Mouse (Mus musculus) embryo, embryonic 11 days (tissue): ENCODE data around the gene Fam214a.

Experiments
- DNase-seq: peaks from one replicate; pipeline ENCODE4 v3.0.0-alpha.2; 2015

Gene Fam214a

GRCm38 (mm10) chr9:74952756-74953247, at the start of gene Fam214a:
Gene Fam214a (plus strand): TSS chr9:74952884.
- peak; percentile 95 for DNase-seq

GRCm38 (mm10) chr9:74904866-74905508, 47.7 kb upstream of the Fam214a start:
- DNase-seq, result peak; percentile 86

GRCm38 (mm10) chr9:74906951-74907350, 45.7 kb upstream of the Fam214a start:
- DNase-seq, result no peak

DNA sequence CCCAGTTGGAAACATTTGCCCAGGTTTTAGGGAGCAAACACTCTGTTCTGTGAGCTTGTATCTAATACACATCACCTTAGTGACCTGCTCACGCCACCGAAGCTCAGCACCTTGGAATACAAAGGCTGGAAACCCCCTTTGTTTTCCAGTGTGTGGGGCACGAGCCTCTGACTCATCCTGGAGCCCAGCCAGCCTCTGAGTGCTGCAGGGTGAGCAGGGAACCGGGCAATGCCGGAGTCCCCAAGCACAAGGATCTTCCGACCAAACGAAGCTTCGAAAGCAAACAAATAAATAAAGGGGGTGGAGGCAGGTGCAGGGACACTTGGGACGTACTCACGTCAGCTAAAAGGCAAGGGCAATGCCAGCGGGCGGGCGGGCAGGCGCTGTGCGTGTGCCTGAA, 43.4 kb upstream of the Fam214a start:
- no peak for DNase-seq

- no peak for DNase-seq
Measured at GRCm38 (mm10) chr9:74910226-74910759, 42.4 kb upstream of the Fam214a start.

DNA sequence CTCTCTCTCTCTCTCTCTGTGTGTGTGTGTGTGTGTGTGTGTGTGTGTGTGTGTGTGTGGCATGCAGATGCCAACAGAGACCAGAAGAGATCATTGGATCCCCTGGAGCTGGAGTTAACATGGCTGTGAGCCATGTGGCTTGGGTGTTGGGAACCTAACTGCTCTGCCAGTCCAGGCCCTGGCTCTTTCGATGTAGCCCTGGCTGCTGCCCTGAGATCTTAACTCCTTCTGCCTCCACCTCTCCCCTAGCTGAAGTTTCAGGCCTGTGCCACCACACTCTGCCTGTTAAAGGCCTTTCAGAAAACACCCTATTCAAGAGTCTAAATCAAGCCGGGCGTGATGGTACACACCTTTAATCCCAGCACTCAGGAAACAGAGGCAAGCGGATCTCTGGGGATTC, 41.3 kb upstream of the Fam214a start:
- no peak for DNase-seq

DNA sequence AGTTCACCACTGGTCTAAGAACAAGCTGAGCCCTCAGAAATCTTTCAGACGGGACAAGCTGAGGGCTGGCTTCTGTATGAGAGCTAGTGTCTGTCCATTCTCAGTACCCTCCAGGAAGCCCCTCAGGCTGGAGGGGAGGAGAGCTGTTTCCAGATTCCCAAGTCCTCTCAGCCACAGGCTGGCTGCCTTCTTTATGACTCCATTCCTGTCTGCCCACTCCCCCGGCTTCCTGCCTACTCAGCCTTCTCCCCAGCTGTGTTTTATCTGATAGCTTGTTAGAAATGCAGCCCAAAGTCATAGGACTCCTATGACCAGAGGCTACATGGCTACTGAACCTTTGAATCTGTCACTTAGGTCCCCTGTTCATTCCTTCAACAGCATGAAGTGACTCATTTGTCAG, 40.8 kb upstream of the Fam214a start:
- peak; percentile 22 for DNase-seq

GRCm38 (mm10) chr9:74912619-74913376, 39.9 kb upstream of the Fam214a start:
- DNase-seq, result no peak

- DNase-seq, result no peak
Measured at GRCm38 (mm10) chr9:74915611-74916010, 37.1 kb upstream of the Fam214a start.

DNA sequence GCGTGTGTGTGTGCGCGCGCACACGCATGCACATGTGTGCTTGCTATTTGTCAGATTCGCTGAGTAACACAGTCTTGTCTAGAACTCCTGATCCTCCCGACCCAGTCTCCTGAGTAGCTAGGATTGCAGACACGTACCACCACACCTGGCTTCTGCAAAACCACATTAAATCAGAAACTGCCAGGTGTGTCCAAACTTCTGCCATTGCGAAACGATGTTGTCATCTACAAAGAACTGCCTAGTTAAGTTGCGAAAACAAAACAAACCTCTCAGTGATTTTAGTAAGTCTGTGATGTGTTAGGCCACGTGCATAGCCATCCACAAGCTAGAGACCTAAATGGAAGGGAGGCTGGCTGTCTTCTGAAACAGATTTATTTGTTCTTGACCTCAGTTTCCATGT, 32.2 kb upstream of the Fam214a start:
- DNase-seq, result no peak

GRCm38 (mm10) chr9:74921422-74921821, 31.3 kb upstream of the Fam214a start:
- no peak for DNase-seq

- no peak for DNase-seq
Measured at GRCm38 (mm10) chr9:74922884-74923283, 29.8 kb upstream of the Fam214a start.

- no peak for DNase-seq
Measured at GRCm38 (mm10) chr9:74923291-74923977, 29.2 kb upstream of the Fam214a start.

- peak; percentile 61 for DNase-seq
Measured at GRCm38 (mm10) chr9:74925220-74925769, 27.4 kb upstream of the Fam214a start.

DNA sequence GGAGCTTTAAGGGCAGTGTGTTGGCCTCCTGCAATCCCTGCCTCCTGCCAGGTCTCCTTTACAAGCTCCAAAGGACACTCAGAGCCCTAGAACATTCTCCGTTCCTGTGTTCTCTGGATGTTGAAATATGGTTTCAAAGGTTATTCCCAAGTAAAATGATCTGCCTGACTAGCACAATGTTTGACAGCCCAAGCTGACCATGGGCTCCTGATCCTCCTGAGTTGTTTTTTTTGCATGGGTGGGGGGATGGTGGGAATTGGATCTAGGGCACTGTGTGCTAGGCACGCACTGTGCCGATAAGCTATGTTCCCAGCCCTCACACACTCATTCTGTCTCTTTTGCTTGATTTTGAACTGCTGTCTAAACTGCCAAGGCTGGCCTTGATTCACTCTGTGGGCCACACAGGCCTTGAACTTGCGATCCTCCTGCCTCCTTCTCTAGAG, 22.7 kb upstream of the Fam214a start:
- no peak for DNase-seq

DNA sequence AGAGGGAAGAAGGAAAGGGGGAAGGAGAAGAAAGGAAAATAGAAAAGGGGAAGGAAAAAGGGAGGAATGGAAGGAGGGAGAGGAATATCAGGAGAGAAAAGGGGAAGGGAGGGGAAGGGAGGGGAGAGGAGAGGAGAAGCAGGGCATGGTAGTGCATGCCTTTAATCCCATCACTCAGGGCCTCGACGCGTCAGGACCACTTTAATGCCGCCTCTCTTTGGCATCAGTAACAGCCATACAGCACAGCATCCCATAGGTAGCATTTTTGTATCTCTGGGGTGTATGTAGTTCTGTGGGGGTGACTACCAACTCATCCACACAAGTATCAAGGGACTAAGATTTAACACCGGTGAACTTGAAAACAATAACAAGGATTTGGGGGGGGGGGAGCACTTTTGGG, 22.0 kb upstream of the Fam214a start:
- no peak for DNase-seq

DNA sequence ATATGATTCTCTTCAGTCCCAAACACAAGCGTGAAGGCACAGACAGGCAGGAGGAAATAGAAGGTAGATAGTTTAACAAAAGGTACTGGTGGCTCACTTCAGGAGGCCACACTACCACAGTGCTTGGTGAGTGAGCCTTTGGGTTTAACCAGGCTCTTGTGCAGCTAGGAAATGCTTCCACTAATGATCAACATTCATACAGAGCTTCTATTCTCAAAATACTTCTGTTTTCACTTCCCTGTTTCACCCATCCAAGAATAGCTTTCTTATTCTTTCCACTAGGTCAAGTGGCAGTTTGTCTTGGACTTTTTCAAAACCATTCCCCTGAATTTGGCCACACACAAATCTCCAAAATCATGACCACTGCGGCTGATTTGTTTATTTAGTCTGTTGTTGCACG, 17.4 kb upstream of the Fam214a start:
- no peak for DNase-seq

- no peak for DNase-seq
Measured at GRCm38 (mm10) chr9:74937761-74938160, 14.9 kb upstream of the Fam214a start.

GRCm38 (mm10) chr9:74938670-74939534, 13.8 kb upstream of the Fam214a start:
- no peak for DNase-seq

GRCm38 (mm10) chr9:74946713-74947402, 5.8 kb upstream of the Fam214a start:
- DNase-seq, result no peak

- no peak for DNase-seq
Measured at GRCm38 (mm10) chr9:74951491-74951890, 1.2 kb upstream of the Fam214a start.
